Mouse (Mus musculus): ENCODE data around the gene Heatr1.

- TF ChIP-seq POLR2A (IDR thresholded peaks at IDR 0.05; ENCODE audit: low read depth, low read length) (no peak), CTCF (IDR thresholded peaks at IDR 0.05; ENCODE audit: borderline replicate concordance, insufficient read depth, low read length) (no peak)
Observed at GRCm38 (mm10) chr13:12408343-12409066, 13.7 kb downstream of the Heatr1 start.

All from embryonic fibroblast, embryonic 13.5 days (primary cell).